Mouse (Mus musculus) inflammation-experienced regulatory T-cells, adult 6 months (primary cell): ENCODE data around the gene Xrcc3. TPM values are rescaled to one million over a fixed set of nuclear protein-coding genes. Genes with fewer than 3 reads are reported as not detected.

Source experiments
- ATAC-seq: one replicate; pipeline ENCODE4 v1.8.0; 2017
- polyA plus RNA-seq, 3 experiments: library from polyadenylated mRNA; unstranded; fragments of 100-300 nt; shearing (Covaris generic); gene quantifications; one replicate each; pipeline ENCODE4 v1.2.1; 2017

Xrcc3 gene
- polyA plus RNA-seq: 1 to 10 TPM; 2.8 to 5.2 (median 4.1) TPM

DNA sequence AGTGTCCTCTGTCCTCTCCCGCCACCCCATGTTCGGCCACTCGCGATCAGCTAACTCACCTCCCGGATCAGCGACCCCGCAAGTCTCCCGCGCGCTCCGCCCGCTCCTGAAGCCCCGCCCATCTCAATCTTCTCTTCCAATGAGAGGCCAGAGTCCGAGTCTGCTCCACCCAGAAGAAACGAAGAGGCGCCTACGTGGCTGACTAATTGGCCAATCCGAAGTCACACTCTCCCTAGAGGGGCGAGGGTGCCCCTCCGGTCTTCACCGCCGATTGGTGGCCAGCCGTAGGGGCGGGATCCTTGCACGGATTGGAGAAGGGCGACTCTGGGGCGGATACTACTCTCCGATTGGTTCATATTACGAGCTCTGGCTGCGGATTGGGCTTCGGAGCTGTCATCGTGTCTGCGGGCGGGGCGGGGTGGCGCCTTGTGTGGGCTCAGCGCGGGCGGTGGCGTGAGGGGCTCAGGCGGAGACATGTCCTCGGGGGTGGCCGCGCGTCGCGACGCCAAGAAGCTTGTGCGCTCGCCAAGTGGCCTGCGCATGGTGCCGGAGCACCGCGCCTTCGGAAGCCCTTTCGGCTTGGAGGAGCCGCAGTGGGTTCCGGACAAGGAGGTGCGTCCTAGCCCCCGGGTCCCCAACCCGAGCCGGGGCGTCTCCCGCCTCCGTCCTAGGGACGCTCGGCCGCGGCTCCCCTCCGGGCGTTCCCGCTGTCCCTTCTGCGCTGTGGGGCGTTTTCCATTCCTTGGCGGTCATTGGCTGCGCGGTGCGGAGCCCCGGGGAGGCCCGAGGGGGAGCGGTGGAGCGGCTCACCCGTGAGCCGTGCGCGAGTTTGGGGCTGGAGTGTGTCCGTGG is at the start of gene Xrcc3, which contains the start of gene Zfyve21:
Xrcc3 (minus strand) TSS at position 108 of the 852 bp plus-strand sequence.
Zfyve21 (plus strand) TSS at position 405 of the 852 bp plus-strand sequence.
- ATAC-seq: peak; percentile 98

DNA sequence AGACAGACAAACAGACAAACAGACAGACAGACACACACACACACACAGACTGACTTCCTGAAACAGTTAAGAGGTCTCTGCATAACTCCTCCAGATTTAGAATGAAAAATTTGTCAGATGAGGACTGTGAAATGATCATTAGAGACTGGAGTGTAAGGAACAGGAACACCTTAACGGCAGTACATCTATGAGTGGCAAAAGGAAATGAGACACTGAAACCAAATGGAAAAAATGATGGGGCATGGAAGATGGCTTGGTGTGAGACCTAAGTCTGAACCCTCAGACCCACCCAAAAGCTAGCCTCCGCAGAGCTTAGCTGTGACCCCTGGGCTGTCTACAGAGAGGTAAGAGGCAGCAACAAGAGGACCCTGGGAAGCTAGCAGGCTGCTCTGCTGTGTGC is 41.8 kb upstream of the Xrcc3 start:
- ATAC-seq: peak; percentile 5

DNA sequence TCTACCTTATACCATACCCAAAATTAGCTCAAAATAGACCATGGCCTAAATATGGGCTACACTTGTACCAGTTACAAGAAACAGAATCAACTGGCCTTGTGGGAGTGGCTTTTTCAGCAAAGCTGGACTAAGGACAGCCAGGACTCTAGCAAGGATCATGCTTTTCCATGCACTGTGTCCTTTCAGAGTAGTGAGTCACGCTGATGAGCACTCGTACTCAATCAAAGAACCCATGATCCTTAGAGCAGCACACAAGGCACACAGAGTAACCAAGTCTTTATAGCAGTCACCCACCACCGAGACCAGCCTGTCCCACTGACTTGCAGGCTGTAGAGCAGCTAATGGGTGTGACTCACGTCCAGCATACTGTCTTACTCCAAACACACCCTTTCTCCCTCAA is 39.9 kb upstream of the Xrcc3 start:
- ATAC-seq: no peak

DNA sequence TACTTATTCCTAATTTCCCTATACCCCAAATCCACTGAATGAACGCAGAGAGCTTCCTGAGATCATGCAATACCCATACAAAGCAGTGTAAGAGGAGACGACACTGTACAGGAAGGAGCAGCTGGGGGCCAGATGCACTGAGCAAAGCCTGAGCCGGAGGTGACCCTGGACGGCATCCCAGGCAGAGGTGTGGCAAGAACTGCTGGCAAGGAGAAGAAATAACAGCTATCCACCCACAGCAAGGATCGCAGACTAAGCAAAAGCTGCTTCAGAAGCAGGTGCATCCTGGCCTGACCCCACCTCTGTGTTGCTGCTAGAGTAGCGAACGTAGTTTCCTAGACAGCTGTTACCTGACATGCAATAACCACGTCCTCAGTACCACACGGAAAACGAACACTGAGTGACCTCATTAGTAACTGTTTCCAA is 39.4 kb upstream of the Xrcc3 start:
- peak; percentile 74 for ATAC-seq

GRCm38 (mm10) chr12:111851745-111852144 is 38.1 kb upstream of the Xrcc3 start:
- ATAC-seq: peak; percentile 52

DNA sequence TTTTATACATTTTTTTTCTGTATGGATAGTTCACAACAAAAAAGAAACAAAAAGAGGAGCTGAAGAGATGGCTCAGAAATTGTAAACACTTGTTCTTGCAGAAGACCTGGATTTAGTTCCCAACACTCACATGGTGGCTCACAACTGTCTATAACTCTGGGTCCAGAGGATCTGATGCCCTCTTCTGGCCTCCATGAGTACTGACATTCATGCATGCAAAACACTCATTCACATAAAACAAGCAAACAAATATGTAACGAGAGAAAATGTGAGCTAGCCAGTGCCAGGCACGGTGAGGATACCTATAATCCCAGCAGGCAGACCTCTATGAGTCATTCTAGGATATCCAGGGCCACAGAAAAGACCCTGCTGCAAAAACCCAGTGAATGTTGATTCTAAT is 37.6 kb upstream of the Xrcc3 start:
- ATAC-seq: no peak

GRCm38 (mm10) chr12:111848300-111848798 is 34.7 kb upstream of the Xrcc3 start:
- ATAC-seq: no peak

- ATAC-seq: no peak
Measured at GRCm38 (mm10) chr12:111846815-111847214, 33.1 kb upstream of the Xrcc3 start.

DNA sequence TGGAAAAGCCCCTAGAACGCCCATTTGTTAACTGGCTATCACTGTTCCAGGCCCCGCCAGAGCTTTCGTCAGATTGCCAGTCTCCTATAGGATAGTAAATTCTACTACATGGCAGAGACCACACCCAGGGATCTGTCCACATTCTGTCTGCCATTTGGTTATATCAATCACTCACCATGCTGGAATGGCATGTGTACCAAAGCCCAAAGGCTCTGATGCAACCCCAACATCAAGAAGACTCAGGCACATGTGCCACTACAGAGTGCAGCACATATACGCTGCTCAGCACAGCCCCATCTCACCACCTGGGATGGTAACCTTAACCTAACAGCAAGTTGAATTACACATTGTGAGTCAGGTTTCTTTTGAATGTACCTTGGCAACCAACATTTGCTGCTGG is 32.3 kb upstream of the Xrcc3 start:
- no peak for ATAC-seq

- no peak for ATAC-seq
Measured at GRCm38 (mm10) chr12:111843470-111843869, 29.8 kb upstream of the Xrcc3 start.

DNA sequence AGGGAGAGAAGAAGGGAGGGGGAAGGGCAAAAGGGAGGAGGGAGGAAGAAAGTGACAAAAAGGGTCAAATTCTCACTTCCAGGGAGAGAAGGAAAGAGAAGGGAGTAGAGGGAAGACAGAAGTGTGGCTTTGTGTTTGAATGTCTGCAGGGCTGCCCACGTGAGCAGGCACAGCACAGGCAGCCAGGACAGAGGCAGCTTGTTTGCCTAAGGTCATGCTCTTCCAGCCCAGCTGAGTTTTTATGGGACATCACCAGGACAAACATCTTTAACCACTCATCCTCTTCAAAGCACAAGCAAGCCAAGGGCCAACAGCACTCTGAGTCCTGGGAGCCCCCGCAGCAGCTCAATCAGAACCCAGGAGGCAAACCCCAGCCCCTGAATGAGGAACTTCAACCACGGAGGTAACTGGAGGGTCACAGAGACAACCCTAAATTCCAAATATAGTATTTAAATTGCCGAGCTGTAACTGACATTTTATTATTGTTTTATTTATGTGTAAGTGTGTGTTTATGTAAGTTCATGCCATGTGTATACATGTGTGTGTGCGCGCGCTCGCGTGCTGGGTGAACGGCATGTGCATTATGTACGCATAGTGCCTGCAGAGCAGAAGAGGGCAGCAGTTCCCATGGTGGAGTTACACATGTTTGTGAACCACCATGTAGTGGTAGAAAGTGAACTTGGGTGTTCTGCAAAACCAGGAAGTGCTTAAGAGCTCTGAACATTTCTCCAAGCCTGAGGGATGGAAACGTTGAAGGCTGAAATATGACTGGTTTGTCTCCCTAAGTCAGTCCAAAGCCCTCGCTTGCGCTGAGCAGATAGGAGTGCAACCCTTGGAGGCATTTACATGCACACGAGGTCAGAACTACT is 29.1 kb upstream of the Xrcc3 start:
- no peak for ATAC-seq

DNA sequence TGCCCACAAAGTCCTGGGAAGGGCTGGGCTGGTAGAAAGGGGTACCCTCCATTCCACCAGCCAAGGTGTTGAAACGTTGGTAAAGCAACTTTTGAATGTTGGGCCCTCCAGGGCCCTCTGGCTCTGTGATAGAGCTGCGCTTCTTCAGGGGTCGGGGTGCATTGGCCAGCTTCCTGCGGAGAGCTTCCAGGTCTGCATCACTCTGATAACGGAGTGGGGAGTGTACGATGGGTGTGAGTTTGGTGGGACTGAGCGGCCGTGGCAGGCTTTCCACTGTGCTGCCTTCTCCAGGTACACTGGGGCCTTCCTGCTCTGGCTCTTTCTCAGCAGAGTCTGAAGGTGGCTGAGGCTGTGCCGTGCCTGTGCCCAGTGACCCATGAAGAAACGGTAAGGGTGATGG is 19.8 kb upstream of the Xrcc3 start:
- ATAC-seq: no peak

DNA sequence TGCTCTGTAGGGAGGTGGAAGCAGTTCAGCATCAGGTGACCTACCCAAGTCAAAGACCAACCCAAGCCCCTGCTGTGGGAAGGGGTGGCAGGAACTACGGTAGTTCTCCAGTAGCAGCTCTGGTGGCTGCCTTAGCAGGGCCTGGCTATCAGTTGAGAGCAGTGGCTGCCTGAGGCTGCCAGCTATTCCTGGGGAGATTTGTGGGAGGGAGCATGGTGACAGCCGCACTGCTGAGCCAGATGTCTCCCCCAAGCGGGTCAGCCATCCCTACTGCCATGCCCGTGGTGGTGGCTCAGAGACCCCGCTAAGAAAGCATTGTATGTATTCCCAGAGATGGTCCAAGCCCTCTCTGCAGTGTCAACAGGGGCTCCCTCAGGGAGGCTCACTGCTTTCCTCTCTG is 19.0 kb upstream of the Xrcc3 start:
- ATAC-seq: no peak

DNA sequence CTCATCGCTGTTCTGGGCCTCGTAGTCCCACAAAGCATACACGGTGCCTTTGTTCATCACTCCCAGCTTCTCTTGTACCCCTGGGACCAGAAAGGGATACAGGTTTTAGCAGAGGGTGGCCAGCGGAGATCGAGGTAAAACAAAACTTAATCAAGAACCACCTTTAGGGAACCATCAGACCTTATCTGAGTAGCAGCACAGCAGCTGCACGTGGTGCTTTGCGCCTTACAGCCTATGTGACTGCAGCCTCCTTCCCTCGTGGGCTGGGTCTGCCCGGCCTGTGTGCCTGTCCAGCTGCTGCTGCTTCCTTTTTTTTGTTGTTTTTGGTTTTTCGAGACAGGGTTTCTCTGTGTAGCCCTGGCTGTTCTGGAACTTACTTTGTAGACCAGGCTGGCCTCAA is 16.7 kb upstream of the Xrcc3 start:
- no peak for ATAC-seq

DNA sequence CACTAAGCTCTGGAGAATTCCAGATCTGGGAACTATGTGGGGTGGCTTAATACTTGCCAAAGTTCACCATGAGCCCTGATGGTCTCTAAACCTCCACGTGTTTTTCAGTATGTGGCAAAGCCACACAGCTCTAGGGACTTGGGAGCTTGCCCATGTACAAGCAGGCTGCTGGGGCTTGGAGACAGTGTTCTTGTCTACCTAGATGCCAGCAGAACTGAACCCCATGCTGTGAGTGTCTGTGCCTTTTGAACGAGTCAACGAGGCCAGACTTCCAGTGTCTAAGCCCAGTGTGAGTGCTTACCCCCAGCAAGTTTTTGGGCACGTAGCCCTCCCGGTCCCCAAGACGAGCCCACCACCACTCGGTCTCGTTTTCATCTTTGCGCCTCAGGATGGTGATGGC is 16.3 kb upstream of the Xrcc3 start:
- no peak for ATAC-seq

GRCm38 (mm10) chr12:111829447-111829846 is 15.8 kb upstream of the Xrcc3 start:
- no peak for ATAC-seq

GRCm38 (mm10) chr12:111827556-111827955 is 13.9 kb upstream of the Xrcc3 start:
- ATAC-seq: no peak

- ATAC-seq: no peak
Measured at GRCm38 (mm10) chr12:111821931-111822330, 8.3 kb upstream of the Xrcc3 start.

- ATAC-seq: no peak
Measured at GRCm38 (mm10) chr12:111820708-111821107, 7.0 kb upstream of the Xrcc3 start.

- ATAC-seq: no peak
Measured at GRCm38 (mm10) chr12:111819936-111820335, 6.3 kb upstream of the Xrcc3 start.

DNA sequence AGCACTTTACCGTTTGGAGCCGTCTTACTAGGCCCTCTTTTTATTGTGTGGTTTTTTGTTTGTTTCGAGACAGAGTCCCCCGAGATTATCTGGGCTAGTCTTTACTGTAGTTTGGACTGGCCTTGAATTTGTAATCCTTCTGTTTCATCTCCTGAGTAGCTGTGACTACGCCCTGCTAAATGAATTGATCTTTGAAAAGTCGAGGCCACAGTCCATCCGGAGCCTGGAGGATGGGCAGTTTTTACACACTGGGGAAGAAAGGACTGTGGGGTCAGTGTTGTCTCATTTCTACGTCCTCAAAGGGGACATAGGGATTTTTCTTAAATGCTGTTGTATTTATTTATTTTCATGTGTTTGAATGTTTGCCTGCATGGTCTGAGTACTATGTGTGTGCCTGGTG is 4.3 kb upstream of the Xrcc3 start:
- no peak for ATAC-seq

DNA sequence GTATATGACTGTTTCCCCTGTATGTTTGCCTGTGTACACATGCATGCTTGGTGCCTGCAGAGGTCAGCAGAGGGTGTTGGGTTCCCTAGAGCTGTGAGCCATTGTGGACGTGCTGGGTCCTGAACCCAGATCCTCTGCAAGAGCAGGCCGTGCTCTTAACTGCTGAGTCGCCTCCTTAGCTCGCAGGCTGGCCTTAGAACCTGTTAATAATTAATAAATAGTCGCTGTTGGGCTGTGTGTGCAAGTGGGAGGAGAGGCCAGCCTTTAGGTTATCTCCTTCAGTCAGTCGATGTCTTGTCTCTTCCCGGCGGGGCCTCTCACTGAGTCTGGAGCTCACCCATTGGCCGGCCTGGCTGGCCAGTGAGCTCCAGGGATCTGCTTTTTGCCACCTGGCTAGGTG is 3.3 kb upstream of the Xrcc3 start:
- ATAC-seq: no peak

- no peak for ATAC-seq
Measured at GRCm38 (mm10) chr12:111816528-111816927, 2.9 kb upstream of the Xrcc3 start.
